Mouse (Mus musculus): ENCODE results near the gene Tns1.

Tns1 gene

GRCm38 (mm10) chr1:74032966-74033365 is 91.3 kb downstream of the Tns1 start:
- DNase-seq (ENCODE audit: low spot score): no peak

GRCm38 (mm10) chr1:74031771-74032609 is 92.3 kb downstream of the Tns1 start:
- DNase-seq (ENCODE audit: low spot score): no peak

GRCm38 (mm10) chr1:74030901-74031360 is 93.3 kb downstream of the Tns1 start:
- DNase-seq (ENCODE audit: low spot score): no peak

- no peak for DNase-seq (ENCODE audit: low spot score)
Observed at GRCm38 (mm10) chr1:74030285-74030684, 94.0 kb downstream of the Tns1 start.

GRCm38 (mm10) chr1:74029669-74030068 is 94.6 kb downstream of the Tns1 start:
- DNase-seq (ENCODE audit: low spot score): no peak

GRCm38 (mm10) chr1:74028881-74029266 is 95.4 kb downstream of the Tns1 start:
- DNase-seq (ENCODE audit: low spot score): no peak

- DNase-seq (ENCODE audit: low spot score): no peak
Observed at GRCm38 (mm10) chr1:74028118-74028880, 96.0 kb downstream of the Tns1 start.

- DNase-seq (ENCODE audit: low spot score): no peak
Observed at GRCm38 (mm10) chr1:74027559-74028091, 96.6 kb downstream of the Tns1 start.

GRCm38 (mm10) chr1:74026703-74027195 is 97.5 kb downstream of the Tns1 start:
- no peak for DNase-seq (ENCODE audit: low spot score)

GRCm38 (mm10) chr1:74025651-74026226 is 98.5 kb downstream of the Tns1 start:
- DNase-seq (ENCODE audit: low spot score): no peak

GRCm38 (mm10) chr1:74025227-74025626 is 99.0 kb downstream of the Tns1 start:
- DNase-seq (ENCODE audit: low spot score): no peak

GRCm38 (mm10) chr1:74024452-74025190 is 99.6 kb downstream of the Tns1 start:
- DNase-seq (ENCODE audit: low spot score): no peak

GRCm38 (mm10) chr1:74022998-74023397 is 101.3 kb downstream of the Tns1 start:
- no peak for DNase-seq (ENCODE audit: low spot score)

GRCm38 (mm10) chr1:74022536-74022935 is 101.7 kb downstream of the Tns1 start:
- no peak for DNase-seq (ENCODE audit: low spot score)

- no peak for DNase-seq (ENCODE audit: low spot score)
Observed at GRCm38 (mm10) chr1:74020235-74020634, 104.0 kb downstream of the Tns1 start.

- no peak for DNase-seq (ENCODE audit: low spot score)
Observed at GRCm38 (mm10) chr1:74017399-74018172, 106.7 kb downstream of the Tns1 start.

GRCm38 (mm10) chr1:74016618-74017017 is 107.6 kb downstream of the Tns1 start:
- DNase-seq (ENCODE audit: low spot score): no peak

- no peak for DNase-seq (ENCODE audit: low spot score)
Observed at GRCm38 (mm10) chr1:74015513-74016234, 108.6 kb downstream of the Tns1 start.

- DNase-seq (ENCODE audit: low spot score): no peak
Observed at GRCm38 (mm10) chr1:74014538-74015327, 109.5 kb downstream of the Tns1 start.

Data from urinary bladder, postnatal 25 days (tissue).